Mouse (Mus musculus) heart, embryonic 12.5 days (tissue): Measurements from ENCODE around the gene Mbd6. TPM values are rescaled to one million over a fixed set of nuclear protein-coding genes. Genes with fewer than 3 reads are reported as not detected.

Source experiments
- ATAC-seq: fragments of 200-750 bp; cut with Nextera tagmentation; 2 replicates; pipeline ENCODE4 v1.8.0; 2017; ENCODE audit warnings: moderate TSS enrichment, moderate library complexity; ENCODE audit not compliant: insufficient number of reproducible peaks, low FRiP score
- H3K27ac ChIP-seq: fragments of 300-500 bp; sonication (generic); 2 replicates; pipeline ENCODE4 v1.5.1; 2016; ENCODE audit warnings: mild to moderate bottlenecking, moderate library complexity; ENCODE audit not compliant: poor library complexity, severe bottlenecking
- H3K27me3 ChIP-seq: fragments of 300-500 bp; sonication (generic); replicated peaks from 2 replicates; pipeline ENCODE4 v1.6.1; 2016; ENCODE audit warnings: mild to moderate bottlenecking, moderate library complexity
- H3K36me3 ChIP-seq: fragments of 300-500 bp; sonication (generic); 2 replicates; pipeline ENCODE4 v1.6.1; 2016; ENCODE audit warnings: mild to moderate bottlenecking, moderate library complexity
- H3K4me1 ChIP-seq: fragments of 300-500 bp; sonication (generic); replicated peaks from 2 replicates; pipeline ENCODE4 v1.6.1; 2016; ENCODE audit warnings: mild to moderate bottlenecking
- H3K4me2 ChIP-seq: fragments of 300-500 bp; sonication (generic); 2 replicates; pipeline ENCODE4 v1.6.1; 2016; ENCODE audit warnings: mild to moderate bottlenecking, moderate library complexity
- H3K4me3 ChIP-seq: fragments of 300-500 bp; sonication (generic); 2 replicates; pipeline ENCODE4 v1.5.1; 2016; ENCODE audit warnings: mild to moderate bottlenecking
- H3K9ac ChIP-seq: fragments of 300-500 bp; sonication (generic); 2 replicates; pipeline ENCODE4 v1.6.1; 2016; ENCODE audit warnings: mild to moderate bottlenecking, moderate library complexity
- H3K9me3 ChIP-seq: fragments of 300-500 bp; sonication (generic); replicated peaks from 2 replicates; pipeline ENCODE4 v1.6.1; 2016; ENCODE audit warnings: mild to moderate bottlenecking, moderate library complexity
- WGBS: fragments of 180-500 bp; shearing (Covaris S2); methylation state at CpG from one replicate; pipeline ENCODE4 v1.1.7; 2016; 5-methylcytosine and 5-hydroxymethylcytosine counted together
- polyA plus RNA-seq: library from polyadenylated mRNA; unstranded; fragments of >200 nt; fragmentation: Nextera tagmentation; extraction: Ambion mirVana; gene quantifications from 2 replicates; pipeline ENCODE4 v1.2.1, GENCODE M21; 2016

Mbd6 gene
- polyA plus RNA-seq, 1 experiment from 2014 or later: 13.6 TPM

DNA sequence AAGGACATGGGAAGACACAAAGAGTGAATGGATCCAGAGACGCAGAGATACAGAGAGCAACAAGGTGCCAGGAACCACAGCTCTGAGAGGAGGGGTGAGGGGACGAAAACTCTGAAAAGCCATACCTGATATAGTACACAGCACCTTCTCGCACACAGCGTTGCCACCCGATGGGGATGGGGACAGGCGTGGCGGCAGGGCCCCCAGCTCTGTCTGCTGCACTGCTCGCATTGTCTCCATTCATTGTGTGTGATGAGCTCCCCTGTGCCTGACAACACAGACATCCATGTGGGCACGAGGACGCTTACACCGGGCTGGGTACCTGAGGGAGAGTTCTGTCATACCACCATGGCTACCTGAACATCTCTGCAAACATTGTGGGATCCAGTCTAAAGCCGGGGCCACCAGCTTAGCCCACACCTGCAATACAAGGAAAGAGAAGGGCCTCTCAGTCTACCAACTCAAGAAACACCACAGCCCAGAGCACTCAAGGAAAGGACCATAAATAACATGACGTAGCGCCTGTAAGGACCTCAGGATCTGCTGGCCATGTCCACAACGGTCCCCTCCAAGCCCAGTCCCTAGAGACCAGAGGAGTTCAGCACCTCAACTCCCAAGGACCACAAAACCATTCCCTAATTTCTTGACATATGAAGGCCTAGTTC is 1.4 kb downstream of the Mbd6 start:
- ATAC-seq: no peak
- peak overlapping the region; percentile 97 for H3K4me2 ChIP-seq
- H3K9me3 ChIP-seq: no peaks in the 10 kb centered on the region
- no peaks in the 10 kb centered on the region for H3K27me3 ChIP-seq
- H3K4me3 ChIP-seq: peak overlapping the region; percentile 69
- peak overlapping the region; percentile 84 for H3K9ac ChIP-seq
- peak overlapping the region; percentile 99 for H3K27ac ChIP-seq
- peaks cover 51% of the 10 kb centered on the region for H3K4me1 ChIP-seq
- H3K36me3 ChIP-seq: peaks cover 50% of the 10 kb centered on the region
- WGBS: 74% methylated on average over 15 of the region's 15 CpGs

GRCm38 (mm10) chr10:127286730-127287129 is 2.1 kb downstream of the Mbd6 start:
- no peaks in the 10 kb centered on the region for H3K27me3 ChIP-seq
- peak overlapping the region; percentile 84; the same call in 1 of the 2 replicates for H3K9ac ChIP-seq
- peak overlapping the region; percentile 69 for H3K4me3 ChIP-seq
- no peak for ATAC-seq
- peaks cover 57% of the 10 kb centered on the region for H3K36me3 ChIP-seq
- no peaks in the 10 kb centered on the region for H3K9me3 ChIP-seq
- no peak overlapping the region for H3K27ac ChIP-seq
- WGBS: 64% methylated on average over 7 of the region's 7 CpGs
- peaks cover 45% of the 10 kb centered on the region for H3K4me1 ChIP-seq
- H3K4me2 ChIP-seq: peak overlapping the region; percentile 97

GRCm38 (mm10) chr10:127286194-127286593 is 2.6 kb downstream of the Mbd6 start:
- Histone ChIP-seq H3K9me3 (no peaks in the 10 kb centered on the region), H3K27ac (no peak overlapping the region), H3K4me3 (no peak overlapping the region), H3K9ac (0 out of 2 replicates have a peak overlapping the region, but pooled peaks have one; percentile 34), H3K27me3 (no peaks in the 10 kb centered on the region), H3K36me3 (peaks cover 62% of the 10 kb centered on the region), H3K4me1 (peaks cover 42% of the 10 kb centered on the region), H3K4me2 (peak overlapping the region; percentile 97; the same call in 1 of the 2 replicates)
- no peak for ATAC-seq
- WGBS: 75% methylated on average over 7 of the region's 7 CpGs

GRCm38 (mm10) chr10:127285644-127286043 is 3.2 kb downstream of the Mbd6 start:
- Histone ChIP-seq H3K4me2 (no peak overlapping the region), H3K27ac (no peak overlapping the region), H3K9ac (peak overlapping the region; percentile 34; the same call in 1 of the 2 replicates), H3K27me3 (no peaks in the 10 kb centered on the region), H3K9me3 (no peaks in the 10 kb centered on the region), H3K4me1 (peaks cover 42% of the 10 kb centered on the region), H3K36me3 (peaks cover 68% of the 10 kb centered on the region), H3K4me3 (no peak overlapping the region)
- 84% methylated on average over 13 of the region's 13 CpGs for WGBS
- ATAC-seq: no peak

GRCm38 (mm10) chr10:127284724-127285500 is 3.9 kb downstream of the Mbd6 start:
- Histone ChIP-seq H3K27me3 (no peaks in the 10 kb centered on the region), H3K4me2 (no peak overlapping the region), H3K27ac (no peak overlapping the region), H3K36me3 (peaks cover 75% of the 10 kb centered on the region), H3K9me3 (no peaks in the 10 kb centered on the region), H3K9ac (0 out of 2 replicates have a peak overlapping the region, but pooled peaks have one; percentile 34), H3K4me3 (no peak overlapping the region), H3K4me1 (peaks cover 42% of the 10 kb centered on the region)
- no peak for ATAC-seq
- 77% methylated on average over 10 of the region's 11 CpGs for WGBS

GRCm38 (mm10) chr10:127284105-127284622 is 4.7 kb downstream of the Mbd6 start:
- Histone ChIP-seq H3K4me1 (peaks cover 38% of the 10 kb centered on the region), H3K9me3 (no peaks in the 10 kb centered on the region), H3K36me3 (peaks cover 82% of the 10 kb centered on the region), H3K4me3 (no peak overlapping the region), H3K27ac (no peak overlapping the region), H3K9ac (no peak overlapping the region), H3K27me3 (no peaks in the 10 kb centered on the region), H3K4me2 (no peak overlapping the region)
- 93% methylated on average over 7 of the region's 7 CpGs for WGBS
- ATAC-seq: no peak

DNA sequence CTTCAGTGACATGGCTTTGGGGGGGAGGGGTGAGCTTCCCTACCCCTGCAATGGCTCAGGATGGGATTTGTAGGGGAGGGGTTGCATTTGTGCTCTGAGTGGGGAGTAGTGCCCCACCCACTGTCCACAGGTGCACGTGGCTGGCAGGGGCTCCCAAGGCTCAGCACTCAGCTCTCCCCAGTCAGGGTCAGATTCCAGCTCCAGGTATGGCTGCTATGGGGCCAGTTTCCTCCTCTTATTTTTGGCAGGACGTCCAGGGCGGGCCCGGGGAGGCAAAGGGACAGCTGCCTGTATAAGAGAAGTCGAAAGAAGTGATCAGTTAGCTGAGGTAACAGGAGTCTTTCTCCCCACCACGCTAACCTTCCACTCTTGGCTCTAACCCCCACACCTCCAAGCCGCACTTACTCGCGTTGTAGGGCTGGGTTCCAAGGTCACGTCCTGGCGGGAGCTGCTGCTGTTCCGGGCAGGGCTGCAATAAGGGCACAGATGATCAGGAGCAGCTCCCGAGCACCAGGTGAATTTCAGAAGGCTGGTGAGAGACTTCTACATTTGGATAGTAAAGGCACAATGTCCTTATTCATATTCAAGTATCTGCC is 6.1 kb downstream of the Mbd6 start:
- H3K27me3 ChIP-seq: no peaks in the 10 kb centered on the region
- no peak overlapping the region for H3K4me2 ChIP-seq
- no peaks in the 10 kb centered on the region for H3K9me3 ChIP-seq
- H3K27ac ChIP-seq: no peak overlapping the region
- no peak for ATAC-seq
- peaks cover 37% of the 10 kb centered on the region for H3K4me1 ChIP-seq
- WGBS: 79% methylated on average over 13 of the region's 13 CpGs
- peaks cover 97% of the 10 kb centered on the region for H3K36me3 ChIP-seq
- H3K4me3 ChIP-seq: no peak overlapping the region
- H3K9ac ChIP-seq: 0 out of 2 replicates have a peak overlapping the region, but pooled peaks have one; percentile 29

DNA sequence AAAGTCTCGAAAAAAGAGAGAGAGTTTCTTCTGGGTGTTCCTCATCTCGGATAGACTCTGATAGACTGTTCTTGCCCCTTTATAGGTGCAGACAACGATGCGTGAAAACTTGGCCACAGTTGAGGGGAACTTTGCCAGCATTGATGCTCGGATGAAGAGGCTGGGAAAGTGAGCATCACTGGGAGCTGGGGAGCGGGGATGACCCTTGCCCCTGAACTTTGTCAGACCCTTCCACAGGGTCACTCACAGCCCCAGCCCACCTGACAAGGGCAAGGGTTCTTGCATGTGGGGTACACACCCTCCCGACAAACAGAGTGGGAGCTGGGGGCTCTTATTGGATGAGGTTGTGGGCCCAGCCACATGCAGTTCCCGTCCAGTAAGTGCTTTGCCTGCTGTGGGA is 7.5 kb downstream of the Mbd6 start:
- 88% methylated on average over 8 of the region's 8 CpGs for WGBS
- Histone ChIP-seq H3K9ac (no peak overlapping the region), H3K4me3 (no peak overlapping the region), H3K9me3 (no peaks in the 10 kb centered on the region), H3K36me3 (peaks cover 100% of the 10 kb centered on the region), H3K4me2 (no peak overlapping the region), H3K4me1 (peaks cover 23% of the 10 kb centered on the region), H3K27me3 (no peaks in the 10 kb centered on the region), H3K27ac (no peak overlapping the region)
- ATAC-seq: no peak

DNA sequence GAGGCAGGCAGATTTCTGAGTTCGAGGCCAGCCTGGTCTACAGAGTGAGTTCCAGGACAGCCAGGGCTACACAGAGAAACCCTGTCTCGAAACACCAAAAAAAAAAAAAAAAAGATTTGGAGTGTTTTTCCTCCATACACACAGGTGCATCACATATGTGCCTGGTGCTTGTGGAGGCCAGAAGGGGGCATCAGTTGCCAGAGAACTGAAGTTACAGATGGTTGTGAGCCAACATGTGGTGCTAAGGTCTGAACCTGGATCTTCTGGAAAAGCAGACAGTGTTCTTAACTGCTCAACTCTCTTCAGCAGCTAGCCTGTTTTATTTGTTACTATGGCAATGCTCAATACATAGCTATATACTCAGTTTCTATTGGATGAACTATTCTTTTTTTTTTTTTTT is 9.1 kb downstream of the Mbd6 start:
- no peak for ATAC-seq
- 0 out of 2 replicates have a peak, but pooled peaks cover 7% of the 10 kb centered on the region for H3K4me1 ChIP-seq
- WGBS: 94% methylated on average over 2 of the region's 2 CpGs
- H3K36me3 ChIP-seq: peaks cover 99% of the 10 kb centered on the region
- H3K4me2 ChIP-seq: no peak overlapping the region
- H3K4me3 ChIP-seq: no peak overlapping the region
- H3K9me3 ChIP-seq: no peaks in the 10 kb centered on the region
- no peaks in the 10 kb centered on the region for H3K27me3 ChIP-seq
- H3K9ac ChIP-seq: no peak overlapping the region
- H3K27ac ChIP-seq: no peak overlapping the region

DNA sequence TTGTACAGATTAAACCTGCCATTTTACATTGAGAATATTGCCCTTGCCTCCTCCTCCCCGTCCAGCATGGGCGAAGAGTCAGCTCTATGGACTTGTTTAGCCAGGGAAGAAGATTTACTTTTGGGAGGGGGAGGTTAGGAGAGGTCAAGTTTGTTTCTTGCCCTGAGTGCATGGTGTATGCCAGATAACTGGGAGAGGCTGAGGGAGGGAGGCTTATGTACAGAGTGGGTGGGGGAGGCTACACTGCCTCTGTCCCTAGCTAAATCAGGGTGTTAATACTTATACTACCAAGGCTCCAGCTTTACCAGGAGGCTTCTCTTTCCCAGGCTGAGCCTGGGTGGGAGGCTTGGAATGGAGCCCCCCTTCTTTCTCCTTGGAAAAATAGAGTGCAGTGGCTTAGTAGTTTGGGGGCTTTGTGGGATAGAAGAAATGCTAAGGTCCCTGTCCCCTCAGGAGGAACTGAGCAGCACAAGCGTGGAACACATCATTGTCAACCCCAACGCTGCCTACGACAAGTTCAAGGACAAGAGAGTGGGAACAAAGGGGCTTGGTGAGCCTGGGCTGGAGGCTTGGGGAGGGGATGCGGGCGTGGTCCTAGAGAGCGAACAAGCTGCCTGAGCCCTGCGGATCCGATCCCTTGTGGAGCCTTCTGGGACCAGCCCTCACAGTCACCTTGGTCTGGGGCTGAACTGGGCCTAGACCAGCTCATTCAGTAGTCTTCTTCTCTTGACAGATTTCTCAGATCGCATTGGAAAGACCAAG is 14.4 kb downstream of the Mbd6 start:
- Histone ChIP-seq H3K36me3 (peaks cover 94% of the 10 kb centered on the region), H3K4me1 (peaks cover 5% of the 10 kb centered on the region; the same call in 1 of the 2 replicates), H3K9me3 (no peaks in the 10 kb centered on the region), H3K27me3 (no peaks in the 10 kb centered on the region), H3K4me3 (no peak overlapping the region), H3K4me2 (no peak overlapping the region), H3K9ac (no peak overlapping the region), H3K27ac (no peak overlapping the region)
- WGBS: 89% methylated on average over 11 of the region's 11 CpGs
- ATAC-seq: no peak
